Mouse (Mus musculus): ENCODE results near the gene Stard3.

Stard3 gene

GRCm38 (mm10) chr11:98358161-98359083, at the start of gene Stard3:
TSS of gene Stard3 (plus strand) at chr11:98358368.
- peak; percentile 80 for DNase-seq (ENCODE audit: low read depth, low spot score)

- DNase-seq (ENCODE audit: low read depth, low spot score) = no peak
Observed at GRCm38 (mm10) chr11:98313790-98314323, 44.3 kb upstream of the Stard3 start.

GRCm38 (mm10) chr11:98317479-98317878, 40.7 kb upstream of the Stard3 start:
- DNase-seq (ENCODE audit: low read depth, low spot score) = no peak

- DNase-seq (ENCODE audit: low read depth, low spot score) = no peak
Observed at GRCm38 (mm10) chr11:98318421-98319116, 39.6 kb upstream of the Stard3 start.

GRCm38 (mm10) chr11:98319120-98319519, 39.0 kb upstream of the Stard3 start:
- DNase-seq (ENCODE audit: low read depth, low spot score) = no peak

- no peak for DNase-seq (ENCODE audit: low read depth, low spot score)
Observed at GRCm38 (mm10) chr11:98319544-98319943, 38.6 kb upstream of the Stard3 start.

- DNase-seq (ENCODE audit: low read depth, low spot score) = no peak
Observed at GRCm38 (mm10) chr11:98319944-98320343, 38.2 kb upstream of the Stard3 start.

- DNase-seq (ENCODE audit: low read depth, low spot score) = no peak
Observed at GRCm38 (mm10) chr11:98320381-98320780, 37.8 kb upstream of the Stard3 start.

GRCm38 (mm10) chr11:98320806-98321676, 37.1 kb upstream of the Stard3 start:
- DNase-seq (ENCODE audit: low read depth, low spot score) = no peak

- DNase-seq (ENCODE audit: low read depth, low spot score) = no peak
Observed at GRCm38 (mm10) chr11:98321677-98322003, 36.5 kb upstream of the Stard3 start.

GRCm38 (mm10) chr11:98322159-98322558, 36.0 kb upstream of the Stard3 start:
- no peak for DNase-seq (ENCODE audit: low read depth, low spot score)

GRCm38 (mm10) chr11:98323136-98323866, 34.9 kb upstream of the Stard3 start:
- DNase-seq (ENCODE audit: low read depth, low spot score) = no peak

GRCm38 (mm10) chr11:98323933-98324332, 34.2 kb upstream of the Stard3 start:
- no peak for DNase-seq (ENCODE audit: low read depth, low spot score)

- no peak for DNase-seq (ENCODE audit: low read depth, low spot score)
Observed at GRCm38 (mm10) chr11:98325191-98325820, 32.9 kb upstream of the Stard3 start.

- no peak for DNase-seq (ENCODE audit: low read depth, low spot score)
Observed at GRCm38 (mm10) chr11:98325821-98326218, 32.3 kb upstream of the Stard3 start.

GRCm38 (mm10) chr11:98326741-98327135, 31.4 kb upstream of the Stard3 start:
- DNase-seq (ENCODE audit: low read depth, low spot score) = no peak

GRCm38 (mm10) chr11:98327136-98328030, 30.8 kb upstream of the Stard3 start:
- no peak for DNase-seq (ENCODE audit: low read depth, low spot score)

- DNase-seq (ENCODE audit: low read depth, low spot score) = no peak
Observed at GRCm38 (mm10) chr11:98328031-98328370, 30.2 kb upstream of the Stard3 start.

GRCm38 (mm10) chr11:98328371-98329069, 29.6 kb upstream of the Stard3 start:
- DNase-seq (ENCODE audit: low read depth, low spot score) = no peak
